Mouse (Mus musculus) kidney, postnatal 0 days (tissue): ENCODE measurements around the gene Nanos2. TPM values are rescaled to one million over a fixed set of nuclear protein-coding genes. Genes with fewer than 3 reads are reported as not detected.

ENCODE experiments used
- ATAC-seq: fragments of 200-750 bp; cut with Nextera tagmentation; replicated peaks from 2 replicates; pipeline ENCODE4 v1.8.0; 2017; ENCODE audit warnings: low read depth, moderate number of reproducible peaks, moderate TSS enrichment, moderate library complexity; ENCODE audit not compliant: low FRiP score
- DNase-seq: peaks from one replicate; pipeline ENCODE4 v3.0.0-alpha.2; 2016; ENCODE audit warnings: low spot score
- H3K27ac ChIP-seq: fragments of 300-500 bp; sonication (generic); 2 replicates; pipeline ENCODE4 v1.5.1; 2014; ENCODE audit warnings: mild to moderate bottlenecking
- H3K27me3 ChIP-seq: fragments of 300-500 bp; sonication (generic); 2 replicates; pipeline ENCODE4 v1.6.1; 2014; ENCODE audit warnings: low read length, mixed read lengths; ENCODE audit not compliant: insufficient read depth
- H3K36me3 ChIP-seq: fragments of 300-500 bp; sonication (generic); 2 replicates; pipeline ENCODE4 v1.6.1; 2014; ENCODE audit warnings: low read length, mixed read lengths; ENCODE audit not compliant: insufficient read depth
- H3K4me1 ChIP-seq: fragments of 300-500 bp; sonication (generic); replicated peaks from 2 replicates; pipeline ENCODE4 v1.6.1; 2014; ENCODE audit warnings: antibody characterized with exemption, low read length, mixed read lengths; ENCODE audit not compliant: insufficient read depth
- H3K4me2 ChIP-seq: fragments of 300-500 bp; sonication (generic); 2 replicates; pipeline ENCODE4 v1.6.1; 2014; ENCODE audit warnings: mild to moderate bottlenecking, low read length, moderate library complexity, mixed read lengths
- H3K4me3 ChIP-seq: fragments of 300-500 bp; sonication (generic); replicated peaks from 2 replicates; pipeline ENCODE4 v1.5.1; 2014; ENCODE audit warnings: low read depth, low read length
- H3K9ac ChIP-seq: fragments of 300-500 bp; sonication (generic); 2 replicates; pipeline ENCODE4 v1.6.1; 2014; ENCODE audit warnings: low read depth, low read length
- H3K9me3 ChIP-seq: fragments of 300-500 bp; sonication (generic); replicated peaks from 2 replicates; pipeline ENCODE4 v1.6.1; 2016; ENCODE audit warnings: low read length, inconsistent platforms, mixed read lengths
- CTCF ChIP-seq: IDR thresholded peaks from 2 replicates; pipeline ENCODE4 v1.5.1; 2016; ENCODE audit warnings: antibody characterized with exemption, low read depth, mild to moderate bottlenecking, moderate library complexity
- WGBS: fragments of 180-500 bp; shearing (Covaris S2); extraction: QIAGEN DNeasy Blood & Tissue Kit; methylation state at CpG from one replicate; pipeline ENCODE4 v1.1.7; 2014; 5-methylcytosine and 5-hydroxymethylcytosine counted together
- polyA plus RNA-seq: library from polyadenylated mRNA; unstranded; fragments of >200 nt; fragmentation: Nextera tagmentation; extraction: Ambion mirVana; gene quantifications from 2 replicates; pipeline ENCODE4 v1.2.1, GENCODE M21; 2015

The Nanos2 gene
- polyA plus RNA-seq = 0.09 TPM in 1 of 2 replicates, not detected in the other

GRCm38 (mm10) chr7:18987100-18987499 lies at the start of gene Nanos2:
Gene Nanos2 (plus strand): TSS chr7:18987400.
- 40% methylated on average over 2 of the region's 2 CpGs for WGBS
- no peak for TF ChIP-seq CTCF
- Histone ChIP-seq H3K9ac (no peak within 1 kb of the TSS), H3K4me1 (peaks cover 10% of the 10 kb centered on the region), H3K36me3 (no peaks in the 10 kb centered on the region), H3K27ac (no peak within 1 kb of the TSS), H3K9me3 (no peaks in the 10 kb centered on the region), H3K4me3 (no peak within 1 kb of the TSS), H3K4me2 (no peak within 1 kb of the TSS), H3K27me3 (no peaks in the 10 kb centered on the region)
- ATAC-seq = no peak
- no peak for DNase-seq

GRCm38 (mm10) chr7:18942376-18942775 lies 44.8 kb upstream of the Nanos2 start:
- Histone ChIP-seq H3K27me3 (no peaks in the 10 kb centered on the region), H3K9ac (no peak overlapping the region), H3K36me3 (no peaks in the 10 kb centered on the region), H3K4me1 (no peaks in the 10 kb centered on the region), H3K4me2 (no peak overlapping the region), H3K4me3 (no peak overlapping the region), H3K27ac (no peak overlapping the region), H3K9me3 (no peaks in the 10 kb centered on the region)
- no peak for TF ChIP-seq CTCF
- 29% methylated on average over 1 of the region's 1 CpGs for WGBS
- ATAC-seq (no peak), DNase-seq (no peak)

GRCm38 (mm10) chr7:18942815-18943214 lies 44.4 kb upstream of the Nanos2 start:
- DNase-seq = no peak
- Histone ChIP-seq H3K4me2 (no peak overlapping the region), H3K36me3 (no peaks in the 10 kb centered on the region), H3K9ac (no peak overlapping the region), H3K9me3 (no peaks in the 10 kb centered on the region), H3K4me3 (no peak overlapping the region), H3K27ac (no peak overlapping the region), H3K27me3 (no peaks in the 10 kb centered on the region), H3K4me1 (no peaks in the 10 kb centered on the region)
- ATAC-seq = no peak
- no peak for TF ChIP-seq CTCF
- 56% methylated on average over 9 of the region's 9 CpGs for WGBS

GRCm38 (mm10) chr7:18948151-18948550 lies 39.0 kb upstream of the Nanos2 start:
- Histone ChIP-seq H3K4me3 (no peak overlapping the region), H3K4me1 (no peaks in the 10 kb centered on the region), H3K9ac (no peak overlapping the region), H3K9me3 (no peaks in the 10 kb centered on the region), H3K27ac (0 out of 2 replicates have a peak overlapping the region, but pooled peaks have one; percentile 31), H3K36me3 (no peaks in the 10 kb centered on the region), H3K4me2 (no peak overlapping the region), H3K27me3 (no peaks in the 10 kb centered on the region)
- WGBS = 60% methylated on average over 6 of the region's 6 CpGs
- no peak for TF ChIP-seq CTCF
- DNase-seq = peak; percentile 16
- 0 out of 2 replicates have a peak, but pooled peaks have one; percentile 49 for ATAC-seq

GRCm38 (mm10) chr7:18949781-18950522 lies 37.2 kb upstream of the Nanos2 start:
- H3K4me1 ChIP-seq = no peaks in the 10 kb centered on the region

GRCm38 (mm10) chr7:18950523-18951315 lies 36.5 kb upstream of the Nanos2 start:
- Histone ChIP-seq H3K4me2 (no peak overlapping the region), H3K27ac (no peak overlapping the region), H3K4me1 (no peaks in the 10 kb centered on the region), H3K4me3 (no peak overlapping the region), H3K9me3 (no peaks in the 10 kb centered on the region), H3K27me3 (no peaks in the 10 kb centered on the region), H3K9ac (no peak overlapping the region), H3K36me3 (no peaks in the 10 kb centered on the region)
- TF ChIP-seq CTCF = no peak
- DNase-seq = no peak
- 23% methylated on average over 18 of the region's 18 CpGs for WGBS
- no peak for ATAC-seq

More at GRCm38 (mm10) chr7:18949781-18950522, 37.2 kb upstream of the Nanos2 start:
- H3K9me3 ChIP-seq = no peaks in the 10 kb centered on the region
- DNase-seq (no peak), ATAC-seq (no peak)
- no peaks in the 10 kb centered on the region for H3K36me3 ChIP-seq
- H3K4me3 ChIP-seq = no peak overlapping the region
- WGBS = 42% methylated on average over 12 of the region's 12 CpGs
- H3K9ac ChIP-seq = no peak overlapping the region
- TF ChIP-seq CTCF = no peak
- H3K27me3 ChIP-seq = no peaks in the 10 kb centered on the region
- no peak overlapping the region for H3K27ac ChIP-seq
- H3K4me2 ChIP-seq = no peak overlapping the region
